Mouse (Mus musculus) hindbrain, embryonic 14.5 days (tissue): Measurements from ENCODE around the gene Gpr75. TPM values are rescaled to one million over a fixed set of nuclear protein-coding genes. Genes with fewer than 3 reads are reported as not detected.

Experiments used
- ATAC-seq: fragments of 200-750 bp; cut with Nextera tagmentation; 2 replicates; pipeline ENCODE4 v1.8.0; 2017; ENCODE audit warnings: moderate number of reproducible peaks, mild to moderate bottlenecking, moderate TSS enrichment, moderate library complexity; ENCODE audit not compliant: low FRiP score
- DNase-seq: peaks from one replicate; pipeline ENCODE4 v3.0.0-alpha.2; 2015; ENCODE audit warnings: low spot score
- H3K27ac ChIP-seq: fragments of 300-500 bp; sonication (generic); 2 replicates; pipeline ENCODE4 v1.5.1; 2014; ENCODE audit warnings: mild to moderate bottlenecking, moderate library complexity
- H3K27me3 ChIP-seq: fragments of 300-500 bp; sonication (generic); 2 replicates; pipeline ENCODE4 v1.6.1; 2014; ENCODE audit warnings: mild to moderate bottlenecking, low read length, mixed read lengths; ENCODE audit not compliant: control insufficient read depth, insufficient read depth
- H3K36me3 ChIP-seq: fragments of 300-500 bp; sonication (generic); replicated peaks from 2 replicates; pipeline ENCODE4 v1.6.1; 2014; ENCODE audit not compliant: control insufficient read depth, insufficient read depth
- H3K4me1 ChIP-seq: fragments of 300-500 bp; sonication (generic); replicated peaks from 2 replicates; pipeline ENCODE4 v1.6.1; 2014; ENCODE audit warnings: antibody characterized with exemption, low read length, mixed read lengths; ENCODE audit not compliant: control insufficient read depth, insufficient read depth
- H3K4me2 ChIP-seq: fragments of 300-500 bp; sonication (generic); replicated peaks from 2 replicates; pipeline ENCODE4 v1.6.1; 2014; ENCODE audit warnings: mild to moderate bottlenecking, moderate library complexity
- H3K4me3 ChIP-seq: fragments of 300-500 bp; sonication (generic); replicated peaks from 2 replicates; pipeline ENCODE4 v1.5.1; 2014; ENCODE audit warnings: mild to moderate bottlenecking, low read length
- H3K9ac ChIP-seq: fragments of 300-500 bp; sonication (generic); 2 replicates; pipeline ENCODE4 v1.6.1; 2014
- H3K9me3 ChIP-seq: fragments of 300-500 bp; sonication (generic); 2 replicates; pipeline ENCODE4 v1.6.1; 2016; ENCODE audit warnings: low read length; ENCODE audit not compliant: control insufficient read depth
- WGBS: fragments of 180-500 bp; shearing (Covaris S2); extraction: QIAGEN DNeasy Blood & Tissue Kit; methylation state at CpG from one replicate; pipeline ENCODE4 v1.1.7; 2014; 5-methylcytosine and 5-hydroxymethylcytosine counted together
- polyA plus RNA-seq: library from polyadenylated mRNA; unstranded; fragments of >200 nt; fragmentation: Nextera tagmentation; extraction: Ambion mirVana; gene quantifications from 2 replicates; pipeline ENCODE4 v1.2.1, GENCODE M21; 2014

The Gpr75 gene
- polyA plus RNA-seq, 1 experiment from 2014 or later, result 8.0 TPM

- no peaks in the 10 kb centered on the region for H3K4me1 ChIP-seq
- no peak for ATAC-seq
- H3K27ac ChIP-seq, result no peak overlapping the region
- no peak overlapping the region for H3K9ac ChIP-seq
- H3K9me3 ChIP-seq, result no peaks in the 10 kb centered on the region
- H3K4me2 ChIP-seq, result no peak overlapping the region
- peaks cover 27% of the 10 kb centered on the region for H3K36me3 ChIP-seq
- H3K4me3 ChIP-seq, result no peak overlapping the region
- WGBS, result 97% methylated on average over 3 of the region's 3 CpGs
- DNase-seq, result no peak
- H3K27me3 ChIP-seq, result no peaks in the 10 kb centered on the region
Observed at GRCm38 (mm10) chr11:30923283-30923682, 38.1 kb downstream of the Gpr75 start.

GRCm38 (mm10) chr11:30928079-30928478 is 42.9 kb downstream of the Gpr75 start:
- ATAC-seq, result no peak
- Histone ChIP-seq H3K9me3 (no peaks in the 10 kb centered on the region), H3K4me1 (no peaks in the 10 kb centered on the region), H3K9ac (no peak overlapping the region), H3K27ac (no peak overlapping the region), H3K27me3 (no peaks in the 10 kb centered on the region), H3K4me2 (no peak overlapping the region), H3K36me3 (peaks cover 59% of the 10 kb centered on the region), H3K4me3 (no peak overlapping the region)
- DNase-seq, result no peak

GRCm38 (mm10) chr11:30928498-30928897 is 43.3 kb downstream of the Gpr75 start:
- Histone ChIP-seq H3K9ac (no peak overlapping the region), H3K4me3 (no peak overlapping the region), H3K36me3 (peaks cover 60% of the 10 kb centered on the region), H3K27me3 (no peaks in the 10 kb centered on the region), H3K4me2 (no peak overlapping the region), H3K27ac (no peak overlapping the region), H3K9me3 (no peaks in the 10 kb centered on the region), H3K4me1 (no peaks in the 10 kb centered on the region)
- DNase-seq (no peak), ATAC-seq (no peak)
- 67% methylated on average over 1 of the region's 1 CpGs for WGBS

Other genes with a start within 250 kb of the Gpr75 start
- gene Acyp2, start 235.8 kb upstream of the Gpr75 start, polyA plus RNA-seq, result 32.2 and 35.7 TPM in 2 replicates
- gene Psme4, start 113.6 kb upstream of the Gpr75 start, polyA plus RNA-seq, result 19.0 and 26.6 TPM in 2 replicates
- gene Asb3, start 58 bp downstream of the Gpr75 start, polyA plus RNA-seq, result 30.8 and 32.2 TPM in 2 replicates
- 13.9 and 15.5 TPM in 2 replicates for gene Erlec1, start 69.0 kb downstream of the Gpr75 start, polyA plus RNA-seq
- gene Chac2, start 101.0 kb downstream of the Gpr75 start, polyA plus RNA-seq, result 30.9 and 35.4 TPM in 2 replicates